Mouse (Mus musculus) gonadal fat pad, adult 2 months (tissue): ENCODE results near the gene Tsr2. TPM values are rescaled to one million over a fixed set of nuclear protein-coding genes. Genes with fewer than 3 reads are reported as not detected.

Experiments
- DNase-seq: peaks from one replicate; pipeline ENCODE4 v3.0.0-alpha.2; 2012; ENCODE audit warnings: low read depth
- polyA plus RNA-seq: library from polyadenylated mRNA; depleted of rRNA; stranded (reverse); fragments of >200 nt; gene quantifications from 2 replicates; pipeline ENCODE4 v1.2.3, GENCODE M21; 2012; rRNA removed

Gene Tsr2
- polyA plus RNA-seq, 1 experiment = 9.7 TPM

GRCm38 (mm10) chrX:151046777-151047430 is 49.4 kb downstream of the Tsr2 start:
- DNase-seq = no peak

GRCm38 (mm10) chrX:151046321-151046720 is 50.0 kb downstream of the Tsr2 start:
- no peak for DNase-seq

DNA sequence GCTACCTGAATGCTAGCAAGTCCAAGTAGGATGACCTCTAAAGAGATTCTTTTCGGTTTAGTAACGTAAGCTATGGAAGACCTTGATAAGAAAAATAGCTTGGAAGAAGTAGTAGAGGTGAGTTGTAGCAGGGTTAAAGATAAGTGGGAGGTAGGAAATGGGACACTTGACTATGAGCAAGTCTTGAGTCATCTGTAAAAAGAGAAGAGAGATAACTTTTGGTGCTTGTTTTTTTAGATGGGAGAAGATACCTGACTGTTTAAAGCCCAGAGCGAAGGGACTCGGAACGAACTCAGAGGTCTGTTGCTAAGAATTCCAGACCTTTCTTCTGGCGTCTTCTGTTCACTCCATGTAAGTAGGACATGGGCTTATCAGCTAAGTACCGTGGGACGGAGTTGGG is 50.5 kb downstream of the Tsr2 start, which contains the start of gene Fgd1:
Gene Fgd1 (plus strand): TSS at position 301 of the 400 bp plus-strand sequence.
- DNase-seq = no peak

- DNase-seq = no peak
Observed at GRCm38 (mm10) chrX:151041223-151041622, 55.1 kb downstream of the Tsr2 start.

Other genes with a start within 250 kb of the Tsr2 start
- 9.4 and 12.7 TPM in 2 replicates for gene Gnl3l, start 79.2 kb downstream of the Tsr2 start, polyA plus RNA-seq
- gene Fgd1, start 50.4 kb downstream of the Tsr2 start, polyA plus RNA-seq = 3.1 and 3.6 TPM in 2 replicates
- gene Wnk3, start 101.5 kb upstream of the Tsr2 start, polyA plus RNA-seq = 0.11 and 0.19 TPM in 2 replicates
- gene Fam120c, start 247.6 kb upstream of the Tsr2 start, polyA plus RNA-seq = 6.8 and 8.1 TPM in 2 replicates